Mouse (Mus musculus): ENCODE data around the gene Edc4.

DNA sequence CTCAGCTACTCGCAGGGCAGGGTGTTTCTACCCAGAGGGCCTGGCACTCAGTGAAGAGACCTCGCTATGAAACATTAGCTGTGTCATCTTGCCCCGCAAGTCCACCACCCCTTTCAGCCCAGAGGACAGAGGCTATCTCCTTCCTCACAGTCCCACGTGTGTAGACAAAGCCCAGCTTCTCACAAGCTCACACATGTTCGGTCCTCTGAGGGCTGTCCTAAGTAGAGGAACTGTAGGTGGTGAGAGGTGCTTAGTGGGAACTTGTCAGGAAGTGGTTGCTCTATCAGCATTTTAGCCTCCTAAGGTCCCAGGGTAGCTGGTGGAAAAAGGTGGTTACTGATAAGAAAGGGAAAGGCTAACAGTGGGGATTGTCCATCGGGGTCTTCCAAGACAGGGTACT lies 54.4 kb downstream of the Edc4 start:
- TF ChIP-seq POLR2A (IDR thresholded peaks at IDR 0.05; ENCODE audit: insufficient read depth, low read length) (no peak), EP300 (IDR thresholded peaks at IDR 0.05; ENCODE audit: insufficient read depth, low read depth, low read length) (no peak), CTCF (IDR thresholded peaks at IDR 0.05; ENCODE audit: low read depth, low read length) (no peak)
